Mouse (Mus musculus) thymus, adult 2 months (tissue): ENCODE measurements around the gene Hspg2.

Experiments used
- CTCF ChIP-seq: fragments of 200-500 bp; IDR thresholded peaks from 2 replicates; pipeline ENCODE4 v1.5.1; 2012; ENCODE audit warnings: mild to moderate bottlenecking, control low read depth, low read length, moderate library complexity, borderline replicate concordance; ENCODE audit not compliant: control insufficient read depth, poor library complexity, insufficient read depth; ENCODE audit errors: extremely low read depth
- POLR2A ChIP-seq: fragments of 200-500 bp; IDR thresholded peaks from 2 replicates; pipeline ENCODE4 v1.6.1; 2012; ENCODE audit warnings: mild to moderate bottlenecking, low read length, control low read depth, moderate library complexity; ENCODE audit not compliant: control insufficient read depth, poor library complexity, insufficient read depth; ENCODE audit errors: extremely low read depth

- TF ChIP-seq POLR2A (no peak), CTCF (no peak)
Measured at GRCm38 (mm10) chr4:137485258-137485960, 16.8 kb downstream of the Hspg2 start.
